9 mouse cellular contexts compared by ENCODE assay signal in genomic region chr2:28419898-28420297, GRCm38 (mm10). TPM values are rescaled to one million over a fixed set of nuclear protein-coding genes. Genes with fewer than 3 reads are reported as not detected.
DNase-seq lines count a peak whose midpoint lies in the region; ATAC-seq and TF ChIP-seq lines count a peak whose summit lies in the region.
"Had no signal": no experiment of that assay in that cellular context is flagged by ENCODE, and none has a peak within 500 bp of the region (broad histone marks: within the 10 kb centered on the region; RNA-seq: fewer than 3 reads in every experiment).

No protein-coding gene starts in this region.

- no peaks in the 10 kb centered on the region for H3K36me3 ChIP-seq in E14TG2a.4 (ENCODE audit: insufficient read depth, low read length)
- no peaks in the 10 kb centered on the region for H3K36me3 ChIP-seq in lung, embryonic 16.5 days (ENCODE audit: control insufficient read depth, insufficient read depth, low read length)

- no peak overlapping the region for H3K27ac ChIP-seq in lung, embryonic 16.5 days (ENCODE audit: low read length)

- DNase-seq in adrenal gland, adult 2 months = peak; percentile 83
- DNase-seq in embryo, embryonic 10.5 days (ENCODE audit: low spot score) = peak; percentile 94
- peak; percentile 76 to 88 for DNase-seq in gastrocnemius, postnatal 4 days (ENCODE audit: low spot score in 2 of 2)
- peak; percentile 97 for DNase-seq in layer of hippocampus, adult 11-12 months (ENCODE audit: low spot score)
- peak; percentile 86 for DNase-seq in right cerebral cortex, postnatal 25 days
- peak; percentile 39 for DNase-seq in yolk sac, embryonic 10.5 days (ENCODE audit: low spot score)

- no peak overlapping the region for H3K4me3 ChIP-seq in E14TG2a.4 (replicated peaks; ENCODE audit: low read length)
- H3K4me3 ChIP-seq in lung, embryonic 16.5 days (ENCODE audit: low read length) = no peak overlapping the region

- no peak overlapping the region for H3K4me2 ChIP-seq in lung, embryonic 16.5 days (ENCODE audit: low read depth, low read length)

- H3K9ac ChIP-seq in lung, embryonic 16.5 days (ENCODE audit: low read length) = no peak overlapping the region

- H3K27me3 ChIP-seq in E14TG2a.4 (ENCODE audit: insufficient read depth, low read length) = no peaks in the 10 kb centered on the region
- H3K27me3 ChIP-seq in lung, embryonic 16.5 days (ENCODE audit: control insufficient read depth, insufficient read depth, low read depth, low read length) = no peaks in the 10 kb centered on the region

- 0 out of 2 replicates have a peak, but pooled peaks cover 3% of the 10 kb centered on the region for H3K4me1 ChIP-seq in E14TG2a.4 (replicated peaks; ENCODE audit: low read depth, low read length)
- peaks cover 9% of the 10 kb centered on the region for H3K4me1 ChIP-seq in lung, embryonic 16.5 days (replicated peaks; ENCODE audit: control insufficient read depth, insufficient read depth, low read length)

- WGBS in lung, embryonic 16.5 days = 12% methylated on average over 4 of the region's 4 CpGs

- ATAC-seq in lung, embryonic 16.5 days (ENCODE audit: low read depth) = peak; percentile 15; the same call in 1 of the 2 replicates

- no peaks in the 10 kb centered on the region for H3K9me3 ChIP-seq in E14TG2a.4 (ENCODE audit: low read length)
- no peaks in the 10 kb centered on the region for H3K9me3 ChIP-seq in lung, embryonic 16.5 days (ENCODE audit: control insufficient read depth, low read length)

- TF ChIP-seq CTCF in E14TG2a.4 (conservative IDR thresholded peaks at IDR 0.05; ENCODE audit: low read length) = peak; percentile 88

RNA-seq across cellular contexts. Expression of gene Ppp1r26, which starts 26.7 kb away (rescaled TPM):
- total RNA-seq in adrenal gland, adult 2 months (2021) = 1 to 10 TPM; 3.7 to 7.7 TPM
- 2.9 and 3.5 TPM in 2 replicates for polyA plus RNA-seq in adrenal gland, adult 2 months (2012; rRNA removed)
- 1 to 10 TPM; 5.7 to 7.9 TPM for total RNA-seq in gastrocnemius, postnatal 4 days (2021)
- 6.3 and 6.5 TPM in 2 replicates for polyA plus RNA-seq in lung, embryonic 16.5 days (2015; fragmentation: Nextera tagmentation; extraction: Ambion mirVana)

RNA-seq across cellular contexts. Expression of gene 1700007K13Rik, which starts 46.2 kb away (rescaled TPM):
- total RNA-seq in adrenal gland, adult 2 months (2021) = 1 to 10 TPM in 1 of 2 experiments, under 1 TPM in 1; 0.76 to 1.5 TPM
- polyA plus RNA-seq in adrenal gland, adult 2 months (2012; rRNA removed) = not detected in 2 replicates
- under 1 TPM in 1 of 2 experiments, not detected in 1; 0.44 TPM for total RNA-seq in gastrocnemius, postnatal 4 days (2021)
- 4.6 and 5.1 TPM in 2 replicates for polyA plus RNA-seq in lung, embryonic 16.5 days (2015; fragmentation: Nextera tagmentation; extraction: Ambion mirVana)
- polyA plus RNA-seq: liver, embryonic 16.5 days had no signal

RNA-seq across cellular contexts. Expression of gene Mrps2, which starts 48.0 kb away (rescaled TPM):
- total RNA-seq in adrenal gland, adult 2 months (2021) = 10 to 100 TPM; 60.4 to 65.2 TPM
- polyA plus RNA-seq in adrenal gland, adult 2 months (2012; rRNA removed) = 46.0 and 61.1 TPM in 2 replicates
- 10 to 100 TPM; 35.6 to 39.2 TPM for total RNA-seq in gastrocnemius, postnatal 4 days (2021)
- polyA plus RNA-seq in lung, embryonic 16.5 days (2015; fragmentation: Nextera tagmentation; extraction: Ambion mirVana) = 49.9 and 52.7 TPM in 2 replicates

Comparison
In these comparisons a context has a peak if more than half of its experiments do, and no peak if none do; other contexts are left out.
1. DNase-seq: peak in every context shown above with its lines; median percentile 97 in layer of hippocampus, adult 11-12 months; 94 in embryo, embryonic 10.5 days; 86 in right cerebral cortex, postnatal 25 days; 83 in adrenal gland, adult 2 months; 82 in gastrocnemius, postnatal 4 days; 39 in yolk sac, embryonic 10.5 days.